Mouse (Mus musculus) forebrain, embryonic 11.5 days (tissue): ENCODE measurements around the gene Dnlz. TPM values are rescaled to one million over a fixed set of nuclear protein-coding genes. Genes with fewer than 3 reads are reported as not detected.

Experiments
- ATAC-seq: fragments of 200-750 bp; cut with Nextera tagmentation; replicated peaks from 2 replicates; pipeline ENCODE4 v1.8.0; 2017; ENCODE audit warnings: moderate TSS enrichment; ENCODE audit not compliant: low FRiP score
- DNase-seq: peaks from one replicate; pipeline ENCODE4 v3.0.0-alpha.2; 2017; ENCODE audit warnings: low spot score
- H3K27ac ChIP-seq: fragments of 300-500 bp; sonication (generic); 2 replicates; pipeline ENCODE4 v1.5.1; 2014; ENCODE audit warnings: low read depth, low read length
- H3K27me3 ChIP-seq: fragments of 300-500 bp; sonication (generic); 2 replicates; pipeline ENCODE4 v1.6.1; 2014; ENCODE audit warnings: mild to moderate bottlenecking, low read length, mixed read lengths; ENCODE audit not compliant: control insufficient read depth, insufficient read depth
- H3K36me3 ChIP-seq: fragments of 300-500 bp; sonication (generic); 2 replicates; pipeline ENCODE4 v1.6.1; 2014; ENCODE audit warnings: mild to moderate bottlenecking, low read length, moderate library complexity, mixed read lengths; ENCODE audit not compliant: control insufficient read depth, insufficient read depth
- H3K4me1 ChIP-seq: fragments of 300-500 bp; sonication (generic); replicated peaks from 2 replicates; pipeline ENCODE4 v1.6.1; 2014; ENCODE audit warnings: low read length, mixed read lengths; ENCODE audit not compliant: control insufficient read depth, insufficient read depth
- H3K4me2 ChIP-seq: fragments of 300-500 bp; sonication (generic); 2 replicates; pipeline ENCODE4 v1.6.1; 2014; ENCODE audit warnings: low read depth, mild to moderate bottlenecking, low read length, moderate library complexity, mixed read lengths; ENCODE audit not compliant: severe bottlenecking
- H3K4me3 ChIP-seq: fragments of 300-500 bp; sonication (generic); 2 replicates; pipeline ENCODE4 v1.5.1; 2014; ENCODE audit warnings: low read depth, low read length
- H3K9ac ChIP-seq: fragments of 300-500 bp; sonication (generic); 2 replicates; pipeline ENCODE4 v1.6.1; 2014; ENCODE audit warnings: low read length
- H3K9me3 ChIP-seq: fragments of 300-500 bp; sonication (generic); 2 replicates; pipeline ENCODE4 v1.6.1; 2016; ENCODE audit warnings: low read length, mixed read lengths; ENCODE audit not compliant: control insufficient read depth
- WGBS: fragments of 180-500 bp; shearing (Covaris S2); extraction: QIAGEN DNeasy Blood & Tissue Kit; methylation state at CpG from one replicate; pipeline ENCODE4 v1.1.7; 2014; 5-methylcytosine and 5-hydroxymethylcytosine counted together
- polyA plus RNA-seq: library from polyadenylated mRNA; unstranded; fragments of >200 nt; fragmentation: Nextera tagmentation; extraction: Ambion mirVana; gene quantifications from 2 replicates; pipeline ENCODE4 v1.2.1, GENCODE M21; 2014

Dnlz gene
- 38.2 and 40.2 TPM in 2 replicates for polyA plus RNA-seq

DNA sequence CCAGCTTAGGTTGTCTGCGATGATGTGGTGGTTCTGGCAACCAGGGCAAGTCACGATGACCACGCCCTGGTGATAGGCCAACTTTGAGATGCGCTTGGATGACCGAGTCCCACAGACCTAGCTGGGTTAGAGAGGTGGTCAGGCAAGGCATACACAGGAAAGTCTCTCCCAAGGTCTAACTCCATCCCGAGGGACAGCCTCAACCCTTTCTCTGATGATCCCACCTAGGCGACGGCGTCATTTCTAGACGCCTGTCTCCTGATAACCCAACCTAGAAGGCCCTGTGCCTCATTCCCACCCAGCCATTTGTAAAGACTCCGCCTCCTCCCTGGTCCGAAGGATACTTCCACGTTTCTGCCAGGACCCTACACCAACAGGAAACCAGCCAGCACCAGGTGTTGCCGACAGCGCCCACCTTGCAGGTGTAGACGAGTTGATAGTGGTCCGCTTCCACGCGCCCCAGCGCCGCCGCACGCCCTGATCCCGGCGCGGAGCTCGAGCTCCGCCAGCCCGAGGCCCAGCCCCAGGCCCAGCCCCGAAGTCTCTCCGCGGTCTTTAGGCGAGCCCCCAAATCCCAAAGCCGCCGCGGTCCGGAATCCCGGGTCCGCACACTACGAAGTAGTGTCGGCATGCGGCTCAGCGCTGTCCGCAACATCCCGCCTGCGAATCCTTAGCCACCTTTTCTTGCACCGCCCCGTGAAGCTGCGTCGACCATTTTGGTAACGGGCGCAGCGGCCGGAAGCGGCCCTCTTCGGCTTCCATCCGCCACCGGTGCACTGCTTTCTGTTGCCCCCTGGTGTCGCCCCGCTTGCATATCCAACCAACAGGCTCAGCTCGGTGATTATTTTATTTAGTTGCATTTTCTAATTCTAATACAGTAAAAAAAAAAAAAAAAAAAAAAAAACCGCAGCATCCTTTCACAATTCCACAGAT, at the start of gene Dnlz:
TSS of gene Dnlz (minus strand) at position 753 of the 933 bp plus-strand sequence.
- Histone ChIP-seq H3K4me3 (peak within 1 kb of the TSS; percentile 82), H3K4me1 (peaks cover 9% of the 10 kb centered on the region), H3K36me3 (peaks cover 3% of the 10 kb centered on the region; the same call in 1 of the 2 replicates), H3K27me3 (no peaks in the 10 kb centered on the region), H3K9ac (peak within 1 kb of the TSS; percentile 92), H3K4me2 (peak within 1 kb of the TSS; percentile 89), H3K27ac (0 out of 2 replicates have a peak within 1 kb of the TSS, but pooled peaks have one; percentile 8), H3K9me3 (no peaks in the 10 kb centered on the region)
- DNase-seq (peak; percentile 96), ATAC-seq (peak; percentile 83)
- WGBS: 3% methylated on average over 62 of the region's 62 CpGs

GRCm38 (mm10) chr2:26401023-26401422, 49.1 kb upstream of the Dnlz start:
- DNase-seq (no peak), ATAC-seq (no peak)
- peaks cover 12% of the 10 kb centered on the region; the same call in 1 of the 2 replicates for H3K36me3 ChIP-seq
- WGBS: 91% methylated on average over 4 of the region's 4 CpGs
- H3K27me3 ChIP-seq: no peaks in the 10 kb centered on the region
- H3K27ac ChIP-seq: no peak overlapping the region
- no peak overlapping the region for H3K4me3 ChIP-seq
- H3K4me2 ChIP-seq: no peak overlapping the region
- no peak overlapping the region for H3K9ac ChIP-seq
- H3K9me3 ChIP-seq: no peaks in the 10 kb centered on the region
- no peaks in the 10 kb centered on the region for H3K4me1 ChIP-seq

- H3K36me3 ChIP-seq: peaks cover 19% of the 10 kb centered on the region
- DNase-seq: no peak
- H3K9ac ChIP-seq: no peak overlapping the region
- no peak overlapping the region for H3K4me2 ChIP-seq
- ATAC-seq: no peak
- no peaks in the 10 kb centered on the region for H3K9me3 ChIP-seq
- WGBS: 87% methylated on average over 5 of the region's 5 CpGs
- no peak overlapping the region for H3K27ac ChIP-seq
- H3K27me3 ChIP-seq: no peaks in the 10 kb centered on the region
- no peak overlapping the region for H3K4me3 ChIP-seq
- H3K4me1 ChIP-seq: no peaks in the 10 kb centered on the region
Observed at GRCm38 (mm10) chr2:26400296-26400695, 48.4 kb upstream of the Dnlz start.

GRCm38 (mm10) chr2:26399647-26400046, 47.7 kb upstream of the Dnlz start:
- 90% methylated on average over 5 of the region's 5 CpGs for WGBS

DNA sequence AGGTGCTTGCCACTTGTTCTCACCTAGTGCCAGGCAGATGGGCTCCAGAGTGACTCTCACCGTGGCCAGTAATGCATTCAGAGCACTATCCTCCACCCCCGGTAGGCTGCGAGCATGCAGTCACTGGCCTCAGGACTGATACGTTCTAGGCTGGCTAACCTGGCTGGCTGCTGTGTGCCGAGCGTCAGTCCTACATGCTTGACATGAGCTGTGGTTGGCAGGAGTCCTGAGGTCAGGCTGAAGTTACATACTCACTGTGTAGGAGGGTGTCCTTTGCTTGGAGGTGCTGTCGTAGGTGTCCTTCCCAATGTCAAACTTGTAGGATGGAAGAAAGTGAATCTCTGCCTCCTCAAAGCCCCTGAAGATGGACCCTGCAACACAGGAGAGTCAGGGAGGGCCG, 47.1 kb upstream of the Dnlz start:
- Histone ChIP-seq H3K27me3 (no peaks in the 10 kb centered on the region), H3K36me3 (peaks cover 29% of the 10 kb centered on the region), H3K27ac (no peak overlapping the region), H3K9ac (no peak overlapping the region), H3K9me3 (no peaks in the 10 kb centered on the region), H3K4me2 (no peak overlapping the region), H3K4me3 (no peak overlapping the region), H3K4me1 (no peaks in the 10 kb centered on the region)
- WGBS: 87% methylated on average over 8 of the region's 8 CpGs
- ATAC-seq (no peak), DNase-seq (no peak)

More at GRCm38 (mm10) chr2:26399647-26400046, 47.7 kb upstream of the Dnlz start:
- Histone ChIP-seq H3K9me3 (no peaks in the 10 kb centered on the region), H3K27me3 (no peaks in the 10 kb centered on the region), H3K4me1 (no peaks in the 10 kb centered on the region), H3K4me3 (no peak overlapping the region), H3K4me2 (no peak overlapping the region), H3K27ac (no peak overlapping the region), H3K36me3 (peaks cover 25% of the 10 kb centered on the region), H3K9ac (no peak overlapping the region)
- ATAC-seq (no peak), DNase-seq (no peak)

- Histone ChIP-seq H3K4me3 (no peak overlapping the region), H3K27me3 (no peaks in the 10 kb centered on the region; the same call in 1 of the 2 replicates), H3K9me3 (no peaks in the 10 kb centered on the region), H3K4me1 (peaks cover 11% of the 10 kb centered on the region; the same call in 1 of the 2 replicates), H3K4me2 (no peak overlapping the region), H3K27ac (no peak overlapping the region), H3K9ac (no peak overlapping the region), H3K36me3 (peaks cover 41% of the 10 kb centered on the region)
- no peak for DNase-seq
- 93% methylated on average over 6 of the region's 6 CpGs for WGBS
- ATAC-seq: no peak
Observed at GRCm38 (mm10) chr2:26391617-26392016, 39.7 kb upstream of the Dnlz start.

- H3K4me2 ChIP-seq: no peak overlapping the region
- 90% methylated on average over 3 of the region's 3 CpGs for WGBS
- no peaks in the 10 kb centered on the region; the same call in 1 of the 2 replicates for H3K27me3 ChIP-seq
- H3K9me3 ChIP-seq: no peaks in the 10 kb centered on the region
- H3K4me3 ChIP-seq: no peak overlapping the region
- H3K36me3 ChIP-seq: peaks cover 42% of the 10 kb centered on the region
- no peak for ATAC-seq
- H3K27ac ChIP-seq: no peak overlapping the region
- peaks cover 11% of the 10 kb centered on the region; the same call in 1 of the 2 replicates for H3K4me1 ChIP-seq
- no peak for DNase-seq
- H3K9ac ChIP-seq: no peak overlapping the region
Observed at GRCm38 (mm10) chr2:26390954-26391353, 39.0 kb upstream of the Dnlz start.

DNA sequence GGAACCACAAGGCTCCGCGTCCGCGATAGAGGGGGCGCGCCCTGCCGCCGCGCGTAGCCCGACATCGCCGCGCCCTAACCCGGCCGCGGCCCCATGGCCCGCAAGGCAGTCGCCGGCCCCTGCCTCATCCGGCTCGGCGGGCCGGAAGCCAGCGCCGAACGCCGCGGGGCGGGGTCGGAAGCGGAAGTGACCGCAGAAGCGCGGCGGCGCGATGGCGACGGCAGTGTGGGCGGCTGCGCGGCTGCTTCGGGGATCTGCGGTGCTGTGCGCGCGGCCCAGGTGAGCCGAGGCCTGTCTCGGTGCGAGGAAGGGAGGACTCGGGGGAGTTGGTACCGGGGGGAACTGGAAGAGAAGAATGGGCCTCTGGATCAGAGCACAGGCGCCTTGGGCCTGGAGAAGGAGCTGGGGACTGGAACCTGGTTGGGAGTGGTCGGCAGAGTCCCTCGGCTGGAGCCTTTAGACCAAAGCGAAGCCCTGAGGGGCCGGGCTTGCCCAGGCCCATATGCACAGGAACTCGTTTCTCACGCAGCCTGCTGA, 37.3 kb upstream of the Dnlz start, which contains the start of the genes Entr1 and Pmpca:
TSS of gene Entr1 (minus strand) at position 163 of the 537 bp plus-strand sequence.
TSS of gene Pmpca (plus strand) at position 186 of the 537 bp plus-strand sequence.
- Histone ChIP-seq H3K27me3 (no peaks in the 10 kb centered on the region; the same call in 1 of the 2 replicates), H3K4me3 (peak within 1 kb of the TSS; percentile 97), H3K4me1 (peaks cover 11% of the 10 kb centered on the region; the same call in 1 of the 2 replicates), H3K36me3 (peaks cover 31% of the 10 kb centered on the region), H3K4me2 (peak within 1 kb of the TSS; percentile 94), H3K9me3 (no peaks in the 10 kb centered on the region), H3K27ac (peak within 1 kb of the TSS; percentile 62), H3K9ac (peak within 1 kb of the TSS; percentile 85)
- peak; percentile 93 for ATAC-seq
- DNase-seq: peak; percentile 90
- under 1% methylated on average over 58 of the region's 60 CpGs for WGBS
